Mouse (Mus musculus): ENCODE data around the gene Drd4. TPM values are rescaled to one million over a fixed set of nuclear protein-coding genes. Genes with fewer than 3 reads are reported as not detected.
A peak's percentile ranks its signal among the peaks of the same experiment; 100 is the strongest.
"Not testable (repeated sequence)": the region's sequence is repeated elsewhere in the genome, so short reads cannot be mapped to it uniquely, and the experiment has no call there.

The Drd4 gene
- total RNA-seq (2015) = not detected in 2 replicates
- not detected in 2 replicates for total RNA-seq (2017)

GRCm38 (mm10) chr7:141291921-141292582, at the start of gene Drd4:
Drd4 (plus strand) TSS chr7:141292006.
- no peak for ATAC-seq (ENCODE audit: poor library complexity, severe bottlenecking)

- ATAC-seq (ENCODE audit: poor library complexity, severe bottlenecking) = not testable (repeated sequence)
Measured at GRCm38 (mm10) chr7:141250486-141250885, 41.3 kb upstream of the Drd4 start.

- no peak for ATAC-seq (ENCODE audit: poor library complexity, severe bottlenecking)
Measured at GRCm38 (mm10) chr7:141256159-141256558, 35.6 kb upstream of the Drd4 start.

- ATAC-seq (ENCODE audit: poor library complexity, severe bottlenecking) = no peak
Measured at GRCm38 (mm10) chr7:141261480-141261879, 30.3 kb upstream of the Drd4 start.

- no peak for ATAC-seq (ENCODE audit: poor library complexity, severe bottlenecking)
Measured at GRCm38 (mm10) chr7:141263640-141264039, 28.2 kb upstream of the Drd4 start.

GRCm38 (mm10) chr7:141264041-141264700, 27.6 kb upstream of the Drd4 start:
- ATAC-seq (ENCODE audit: poor library complexity, severe bottlenecking) = no peak

- ATAC-seq (ENCODE audit: poor library complexity, severe bottlenecking) = peak; percentile 40
Measured at GRCm38 (mm10) chr7:141264761-141265410, 26.9 kb upstream of the Drd4 start.

- ATAC-seq (ENCODE audit: poor library complexity, severe bottlenecking) = no peak
Measured at GRCm38 (mm10) chr7:141265411-141265738, 26.4 kb upstream of the Drd4 start.

- ATAC-seq (ENCODE audit: poor library complexity, severe bottlenecking) = peak; percentile 62
Measured at GRCm38 (mm10) chr7:141265739-141266561, 25.9 kb upstream of the Drd4 start, which contains the start of gene Irf7. Irf7 (minus strand) TSS chr7:141266481.

- ATAC-seq (ENCODE audit: poor library complexity, severe bottlenecking) = peak; percentile 41
Measured at GRCm38 (mm10) chr7:141268466-141269272, 23.1 kb upstream of the Drd4 start.

- peak; percentile 1; the same call in 1 of the 2 replicates for ATAC-seq (ENCODE audit: poor library complexity, severe bottlenecking)
Measured at GRCm38 (mm10) chr7:141269273-141269545, 22.6 kb upstream of the Drd4 start.

GRCm38 (mm10) chr7:141270631-141271030, 21.2 kb upstream of the Drd4 start:
- no peak for ATAC-seq (ENCODE audit: poor library complexity, severe bottlenecking)

GRCm38 (mm10) chr7:141275356-141275755, 16.4 kb upstream of the Drd4 start:
- no peak for ATAC-seq (ENCODE audit: poor library complexity, severe bottlenecking)

GRCm38 (mm10) chr7:141276546-141276945, 15.3 kb upstream of the Drd4 start, which contains the start of gene Cdhr5:
Cdhr5 (minus strand) TSS chr7:141276786.
- ATAC-seq (ENCODE audit: poor library complexity, severe bottlenecking) = no peak

- no peak for ATAC-seq (ENCODE audit: poor library complexity, severe bottlenecking)
Measured at GRCm38 (mm10) chr7:141277701-141278678, 13.8 kb upstream of the Drd4 start.

- peak; percentile 54; the same call in 1 of the 2 replicates for ATAC-seq (ENCODE audit: poor library complexity, severe bottlenecking)
Measured at GRCm38 (mm10) chr7:141278766-141279590, 12.8 kb upstream of the Drd4 start, which contains the start of gene Sct. Sct (minus strand) TSS chr7:141279133.

GRCm38 (mm10) chr7:141281442-141281841, 10.4 kb upstream of the Drd4 start:
- ATAC-seq (ENCODE audit: poor library complexity, severe bottlenecking) = no peak

- ATAC-seq (ENCODE audit: poor library complexity, severe bottlenecking) = no peak
Measured at GRCm38 (mm10) chr7:141282756-141283155, 9.1 kb upstream of the Drd4 start.

Measured in megakaryocyte, adult 5-6 weeks (primary cell).